Mouse (Mus musculus) ovary, adult 18-20 months (tissue): ENCODE results near the gene Sh3bgrl3.

Source experiments
- DNase-seq: peaks from one replicate; pipeline ENCODE4 v3.0.0; 2022; ENCODE audit warnings: low spot score, mixed read lengths

Gene Sh3bgrl3

GRCm38 (mm10) chr4:134078694-134079093 is 49.9 kb downstream of the Sh3bgrl3 start:
- DNase-seq, result peak; percentile 57
